Mouse (Mus musculus) embryo, embryonic 10 days (tissue): ENCODE measurements around the gene Kazn.

Experiments used
- DNase-seq: peaks from one replicate; pipeline ENCODE4 v3.0.0-alpha.2; 2015; ENCODE audit warnings: low spot score

Gene Kazn

GRCm38 (mm10) chr4:142117993-142118392 lies 121.2 kb downstream of the Kazn start:
- DNase-seq: no peak

DNA sequence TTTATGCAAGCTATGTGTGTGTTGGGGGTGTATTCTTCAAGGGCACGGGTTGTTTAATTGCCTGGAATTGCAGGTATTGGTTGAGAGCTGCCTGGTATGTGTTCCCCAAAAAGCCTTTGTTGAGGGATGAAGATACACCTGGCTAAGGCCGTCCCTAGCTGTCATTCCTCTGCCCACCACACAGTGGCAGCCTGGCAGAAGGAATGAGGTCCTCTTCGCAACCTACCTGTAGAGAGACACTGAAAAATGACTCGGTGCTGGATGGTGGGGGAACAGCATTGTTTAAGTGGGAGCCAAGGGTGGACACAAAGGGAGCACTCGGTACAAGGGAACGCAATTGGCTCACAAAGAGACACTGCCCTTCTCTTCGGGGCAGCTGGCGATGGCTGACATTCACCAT lies 125.9 kb downstream of the Kazn start:
- peak; percentile 46 for DNase-seq

DNA sequence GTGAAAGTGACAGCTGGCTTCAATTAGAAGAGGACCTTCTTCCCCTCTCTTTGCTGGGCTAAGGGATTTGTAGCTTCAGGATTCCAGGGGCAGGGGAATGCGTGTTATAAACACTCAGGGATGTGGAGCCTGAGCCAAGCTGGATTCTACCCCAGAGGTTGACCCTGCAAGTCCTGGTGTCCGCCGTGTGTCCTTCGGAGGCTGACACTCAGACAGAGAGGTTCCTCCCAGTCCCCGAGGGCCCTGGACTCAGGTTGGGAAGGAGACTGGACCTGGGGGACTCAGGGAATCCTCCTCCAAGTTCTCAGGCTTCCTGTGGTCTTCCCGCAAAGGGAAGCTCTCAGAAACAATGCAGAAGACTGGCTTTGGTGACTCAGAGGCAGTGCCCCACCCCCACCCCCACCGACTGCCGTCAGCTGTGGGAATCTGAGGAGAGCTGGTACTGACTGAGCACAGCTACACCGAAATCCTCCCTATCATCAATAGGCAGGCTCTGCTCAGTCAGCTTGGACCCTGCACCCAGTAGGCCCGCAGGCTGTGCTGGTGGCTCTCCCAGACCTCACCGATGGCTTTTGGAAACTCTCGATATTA lies 136.0 kb downstream of the Kazn start:
- DNase-seq: no peak

DNA sequence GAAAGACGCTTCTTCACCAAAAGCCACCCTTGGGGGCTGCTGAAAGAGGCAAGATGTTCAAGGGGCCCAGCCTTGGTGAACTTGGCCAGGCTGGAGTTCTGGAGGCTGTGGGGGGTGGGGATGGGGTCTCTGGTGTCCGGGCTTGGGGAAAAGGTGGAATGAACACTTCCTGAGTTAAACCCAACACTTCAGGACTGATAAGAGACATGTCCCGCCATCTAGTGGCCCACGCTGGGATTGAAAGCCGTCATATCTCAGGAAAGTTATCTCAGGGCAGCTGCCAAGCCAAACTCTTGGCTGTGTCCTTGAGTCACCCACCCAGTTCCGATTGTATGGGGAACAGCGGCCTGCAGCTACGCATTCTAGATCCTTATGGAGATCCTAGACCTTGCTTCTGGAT lies 140.9 kb downstream of the Kazn start:
- DNase-seq: peak; percentile 85

- no peak for DNase-seq
These were observed 141.3 kb downstream of the Kazn start for GRCm38 (mm10) chr4:142097871-142098270.

GRCm38 (mm10) chr4:142095513-142096241 lies 143.5 kb downstream of the Kazn start:
- DNase-seq: no peak

GRCm38 (mm10) chr4:142094386-142094785 lies 144.8 kb downstream of the Kazn start:
- DNase-seq: no peak

DNA sequence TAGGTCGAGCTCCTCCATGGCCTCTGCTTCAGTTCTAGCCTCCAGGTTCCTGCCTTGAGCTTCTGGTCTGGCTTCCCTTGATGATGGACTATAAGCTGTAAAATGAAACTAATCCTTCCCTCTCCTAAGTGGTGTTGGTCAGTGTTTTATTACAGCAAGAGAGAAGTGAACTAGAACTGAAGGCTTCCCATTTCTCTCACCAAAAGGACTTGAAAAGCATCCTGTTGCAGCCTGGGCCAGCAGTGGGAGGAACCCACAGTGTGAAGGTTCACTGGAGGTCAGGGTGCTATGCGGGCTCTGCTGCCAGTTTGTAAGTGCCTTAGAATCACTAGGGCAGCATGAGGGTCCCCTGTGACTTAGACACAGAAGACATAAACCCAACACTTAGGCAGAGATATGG lies 148.1 kb downstream of the Kazn start:
- DNase-seq: no peak

DNA sequence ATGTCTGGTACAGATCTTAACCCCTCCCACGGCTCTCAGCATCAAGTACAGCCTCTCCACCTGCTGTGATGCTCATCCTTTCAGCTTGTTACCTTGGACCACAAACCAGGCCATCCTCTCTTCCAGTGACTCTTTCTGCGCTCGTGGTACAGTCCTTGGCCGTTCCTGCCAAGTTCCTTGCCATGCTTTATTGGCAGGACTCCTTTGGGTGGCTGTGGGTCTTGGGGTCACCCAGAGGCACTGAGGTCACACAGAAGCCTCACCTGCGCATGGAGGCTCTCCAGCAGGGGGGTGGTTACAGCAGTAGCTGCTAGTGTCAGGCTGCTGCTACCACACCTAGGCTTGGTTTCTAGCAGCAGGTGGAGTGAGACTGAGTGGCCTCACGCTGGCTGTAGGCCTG lies 149.2 kb downstream of the Kazn start:
- DNase-seq: no peak

DNA sequence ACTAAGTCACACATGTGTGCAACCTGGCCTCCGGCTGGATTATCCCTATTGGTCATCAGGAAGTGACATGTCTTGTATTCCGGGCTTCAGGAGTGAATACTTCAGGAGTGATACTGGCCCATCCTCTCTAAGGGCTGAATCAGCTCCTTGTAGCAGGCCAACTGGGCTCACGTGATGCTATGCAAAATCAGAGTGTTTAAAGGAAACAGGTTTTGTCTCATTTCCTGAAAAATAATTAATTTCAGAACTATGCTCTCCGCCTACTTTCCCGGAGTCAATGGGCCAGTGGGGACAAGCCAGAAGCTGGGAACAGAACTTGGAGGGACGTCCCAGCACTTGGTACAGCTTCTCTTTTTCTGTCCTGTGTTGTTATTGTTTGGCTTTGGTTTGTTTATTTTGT lies 150.4 kb downstream of the Kazn start:
- DNase-seq: no peak

DNA sequence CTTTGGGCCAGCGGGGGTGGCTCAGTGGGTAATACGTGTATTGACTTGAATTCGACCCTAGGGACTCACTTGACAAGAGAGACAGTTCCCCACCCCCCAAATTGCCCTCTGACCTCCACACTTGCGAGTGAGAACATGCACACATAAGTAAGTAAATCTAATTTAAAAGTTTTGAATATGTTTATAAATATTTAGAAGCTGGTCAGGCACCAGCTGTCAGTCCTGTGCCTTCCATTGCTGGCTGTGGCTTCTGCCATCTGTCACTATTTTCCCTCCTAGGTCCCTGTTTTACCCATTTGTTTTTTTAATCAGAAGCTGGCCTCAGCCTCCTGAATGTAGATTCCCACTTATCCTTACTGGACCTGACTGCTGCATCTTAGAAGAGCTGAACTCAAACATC lies 150.8 kb downstream of the Kazn start:
- DNase-seq: no peak

DNA sequence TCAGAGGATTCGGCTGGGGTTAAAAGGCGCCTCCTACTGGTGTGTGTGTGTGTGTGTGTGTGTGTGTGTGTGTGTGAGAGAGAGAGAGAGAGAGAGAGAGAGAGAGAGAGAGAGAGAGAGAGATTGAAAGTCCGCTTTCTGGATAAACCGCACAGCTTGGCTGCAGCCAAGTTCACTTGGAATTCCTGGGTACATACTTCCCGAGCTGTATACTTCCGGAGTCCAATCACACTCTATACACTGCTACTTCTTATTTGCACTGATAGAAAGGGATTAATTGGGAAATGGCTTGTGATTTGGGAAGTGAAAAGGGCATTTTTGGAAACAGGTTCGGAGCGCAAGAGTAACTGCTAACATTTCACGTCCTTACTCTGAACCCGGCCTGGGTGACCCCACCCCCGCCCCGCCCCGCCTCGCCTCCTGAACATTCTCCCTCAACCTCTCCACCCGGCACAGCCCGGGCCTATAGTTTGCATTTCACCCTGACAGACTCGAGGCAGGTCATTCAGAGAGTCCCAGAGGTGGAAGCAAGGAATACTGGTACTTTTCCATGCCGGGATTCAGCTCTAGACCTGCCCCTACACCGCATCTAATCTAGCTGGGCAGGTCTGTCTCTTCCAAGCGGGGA lies 154.2 kb downstream of the Kazn start:
- no peak for DNase-seq

GRCm38 (mm10) chr4:142084131-142084899 lies 154.9 kb downstream of the Kazn start, which contains the start of gene Tmem51:
Gene Tmem51, minus strand, starts transcription at chr4:142084304.
- peak; percentile 59 for DNase-seq

DNA sequence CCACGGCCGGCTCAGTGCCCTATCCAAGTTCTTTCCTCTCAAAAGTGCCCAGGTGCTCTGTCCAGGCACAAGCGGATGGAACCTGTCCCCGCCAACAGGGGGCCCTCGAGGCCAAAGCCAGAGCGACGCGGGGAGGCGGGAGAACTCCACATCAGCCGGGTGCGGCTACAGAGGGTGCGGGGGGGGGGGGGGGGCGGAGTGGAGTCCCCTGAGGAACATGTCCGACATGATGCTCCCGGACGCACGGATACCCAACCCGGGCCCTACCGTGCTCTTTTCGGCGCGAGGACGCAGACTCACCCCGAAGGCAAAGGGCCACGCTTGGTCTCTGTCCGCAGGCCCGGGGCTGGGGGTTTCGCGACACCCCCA lies 155.5 kb downstream of the Kazn start:
- peak; percentile 84 for DNase-seq

- DNase-seq: no peak
These were observed 156.0 kb downstream of the Kazn start for GRCm38 (mm10) chr4:142083193-142083592.

GRCm38 (mm10) chr4:142082703-142083102 lies 156.5 kb downstream of the Kazn start:
- DNase-seq: no peak

DNA sequence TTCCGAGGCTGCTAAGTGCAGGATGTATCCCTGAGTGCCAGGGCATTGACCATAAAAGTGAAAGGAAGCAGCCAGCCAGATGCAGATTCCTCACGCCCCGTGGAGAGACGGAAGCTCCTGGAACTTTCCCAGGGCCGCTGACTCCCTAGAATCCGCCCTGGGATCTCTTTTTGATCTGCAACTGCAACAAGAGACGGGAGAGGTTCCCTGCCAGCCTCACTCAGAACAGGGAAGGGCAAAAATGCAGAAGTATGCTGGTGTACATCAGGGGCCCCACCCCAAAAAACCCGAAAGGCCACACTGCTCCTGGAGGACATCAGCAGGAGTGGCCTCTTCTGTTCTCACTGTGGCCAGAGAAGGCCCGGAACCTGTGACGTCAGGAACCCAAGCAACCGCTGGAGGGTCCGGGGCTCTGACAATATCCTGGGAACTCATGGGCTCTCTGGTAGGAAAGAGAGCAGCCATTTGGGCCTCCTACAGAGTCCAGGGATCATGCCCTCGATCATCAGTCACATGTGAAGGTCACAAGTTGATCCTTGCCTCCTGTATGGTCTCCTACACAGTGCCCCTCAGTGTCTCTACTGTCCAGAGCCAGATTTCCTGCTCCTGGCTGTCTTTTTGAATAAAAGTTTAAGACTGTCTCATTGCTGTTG lies 157.4 kb downstream of the Kazn start:
- DNase-seq: no peak

DNA sequence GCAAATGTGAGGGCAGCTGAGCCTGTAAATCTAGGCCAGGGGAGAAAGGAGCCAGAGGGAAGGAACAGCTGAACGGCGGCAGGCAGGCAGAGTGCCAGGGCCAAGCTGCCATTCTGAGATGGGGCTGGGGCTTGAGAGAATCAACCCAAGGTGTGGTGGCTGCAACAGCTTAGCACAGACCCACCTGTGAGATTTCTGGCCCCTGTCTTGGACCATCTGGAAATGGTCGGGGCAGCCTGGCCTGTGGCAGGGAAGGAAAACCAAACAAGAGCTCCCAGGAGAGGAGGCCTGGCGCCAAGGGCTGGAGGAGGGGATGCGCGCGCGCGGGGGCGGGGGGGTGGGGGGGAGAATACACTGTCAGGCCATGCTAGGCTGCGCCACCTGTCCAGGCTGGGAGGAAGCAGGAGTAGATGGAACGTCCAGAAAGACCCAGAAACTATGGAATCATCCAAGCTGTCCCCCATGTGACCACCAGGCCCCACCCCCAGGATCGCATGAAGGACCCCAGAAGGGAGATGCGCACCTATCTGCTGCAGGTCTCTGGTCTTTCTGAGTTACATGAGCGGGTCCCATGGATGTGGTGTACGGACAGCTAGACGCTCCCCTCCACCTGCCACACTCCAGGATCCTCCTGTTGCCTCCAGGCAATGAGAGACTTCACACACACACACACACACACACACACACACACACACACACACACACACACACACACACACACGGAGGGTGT lies 158.1 kb downstream of the Kazn start:
- DNase-seq: no peak

GRCm38 (mm10) chr4:142080487-142080767 lies 158.8 kb downstream of the Kazn start:
- DNase-seq: no peak

DNA sequence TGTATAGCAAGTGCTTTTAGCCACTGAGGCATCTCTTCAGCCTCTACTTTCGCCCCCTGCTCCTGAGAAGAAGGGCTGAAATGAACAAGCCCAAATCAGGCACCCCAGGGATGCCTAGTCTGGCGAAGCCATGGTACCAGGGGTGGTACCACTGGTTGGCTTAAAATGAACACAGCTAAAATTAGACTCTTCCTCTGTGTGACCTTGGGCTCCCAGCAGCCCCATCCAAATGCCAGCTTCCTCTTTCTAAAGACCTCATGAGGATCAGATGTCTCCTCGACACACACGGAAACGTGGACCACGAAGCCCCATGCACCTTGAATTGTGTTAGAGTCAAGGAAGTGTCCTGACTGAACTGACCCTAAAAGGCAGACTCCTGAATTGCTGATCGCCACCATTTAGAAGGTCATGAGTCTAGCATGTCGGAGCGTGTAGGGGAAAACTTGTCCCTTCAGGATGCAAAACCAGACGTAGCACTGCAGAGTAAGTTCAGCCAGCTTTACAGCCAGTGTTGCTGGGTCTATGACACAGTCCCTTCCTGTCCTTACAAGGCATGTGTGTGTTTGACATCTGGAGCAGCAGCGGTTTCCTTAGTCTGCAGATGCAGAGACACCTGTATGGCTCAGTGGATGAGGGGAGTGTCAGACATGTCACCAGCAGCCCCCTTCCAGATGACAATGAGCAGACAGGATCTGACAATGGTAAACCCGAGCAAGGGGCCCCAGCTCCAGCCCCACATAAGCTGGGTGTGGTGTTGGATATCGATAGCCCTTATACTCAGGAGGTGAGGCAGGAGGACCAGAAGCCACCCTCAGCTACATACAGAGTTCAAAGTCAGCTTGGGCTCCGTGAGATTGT lies 159.3 kb downstream of the Kazn start:
- DNase-seq: no peak
